Mouse (Mus musculus): ENCODE results near the gene Phf11c. TPM values are rescaled to one million over a fixed set of nuclear protein-coding genes. Genes with fewer than 3 reads are reported as not detected.

Phf11c gene
- polyA plus RNA-seq, 3 experiments from 2014 or later = 19.5 to 21.5 (median 19.9) TPM

Other genes starting within 250 kb of the Phf11c start
- gene Gm5142, start 216.6 kb downstream of the Phf11c start, polyA plus RNA-seq (2017; shearing (Covaris generic)) = not detected
- 10 to 100 TPM; 17.5 to 25.0 (median 24.1) TPM for gene Rcbtb1, start 194.2 kb downstream of the Phf11c start, polyA plus RNA-seq (2017; shearing (Covaris generic))
- 10 to 100 TPM; 13.8 to 14.7 (median 13.9) TPM for gene Gm6904, start 135.2 kb downstream of the Phf11c start, polyA plus RNA-seq (2017; shearing (Covaris generic))
- gene Phf11a, start 97.9 kb downstream of the Phf11c start, polyA plus RNA-seq (2017; shearing (Covaris generic)) = 10 to 100 TPM; 35.6 to 62.2 (median 42.3) TPM
- 100 to 1,000 TPM; 162 to 274 (median 193) TPM for gene Phf11b, start 54.0 kb downstream of the Phf11c start, polyA plus RNA-seq (2017; shearing (Covaris generic))
- 10 to 100 TPM; 10.2 to 14.7 (median 13.5) TPM for gene Phf11d, start 29.9 kb downstream of the Phf11c start, polyA plus RNA-seq (2017; shearing (Covaris generic))
- gene Setdb2, start 45.5 kb upstream of the Phf11c start, polyA plus RNA-seq (2017; shearing (Covaris generic)) = 10 to 100 TPM; 11.1 to 23.4 (median 22.1) TPM
- gene Cab39l, start 45.6 kb upstream of the Phf11c start, polyA plus RNA-seq (2017; shearing (Covaris generic)) = 10 to 100 TPM; 72.5 to 90.9 (median 88.9) TPM
- 10 to 100 TPM; 33.3 to 56.1 (median 37.0) TPM for gene Cdadc1, start 202.6 kb upstream of the Phf11c start, polyA plus RNA-seq (2017; shearing (Covaris generic))
- not detected for gene Shisa2, start 229.9 kb upstream of the Phf11c start, polyA plus RNA-seq (2017; shearing (Covaris generic))